Mouse (Mus musculus): Measurements from ENCODE around the gene Foxc2. TPM values are rescaled to one million over a fixed set of nuclear protein-coding genes. Genes with fewer than 3 reads are reported as not detected.

The Foxc2 gene
- 1.2 and 2.0 TPM in 2 replicates for polyA plus RNA-seq (2012; rRNA removed)

- no peak for DNase-seq (ENCODE audit: low read depth)
These were observed at the start of gene Foxc2 for GRCm38 (mm10) chr8:121115948-121116347. Gene Foxc2, plus strand, starts transcription at chr8:121116171.

DNA sequence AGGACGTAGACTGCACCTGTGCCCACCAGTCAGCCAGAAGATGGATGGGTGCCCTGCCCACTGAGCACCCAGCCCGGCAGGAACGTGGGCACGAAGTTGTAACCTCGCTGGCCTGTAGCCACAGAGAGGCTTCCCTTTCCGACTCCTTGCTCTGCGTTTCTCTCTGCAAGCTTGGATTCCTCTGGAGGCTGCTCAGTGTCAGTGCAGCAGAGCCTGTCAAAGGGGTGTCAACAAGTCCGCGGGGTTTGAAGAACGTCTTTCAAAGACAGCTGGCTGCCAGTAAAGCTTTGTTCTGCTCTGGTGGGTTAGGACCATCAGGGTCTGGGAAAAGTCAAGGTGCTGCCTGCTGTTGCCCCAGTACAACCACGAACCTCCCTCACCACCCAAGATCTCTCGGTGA lies 44.5 kb upstream of the Foxc2 start:
- no peak for DNase-seq (ENCODE audit: low read depth)

GRCm38 (mm10) chr8:121072406-121073130 lies 43.4 kb upstream of the Foxc2 start:
- DNase-seq (ENCODE audit: low read depth), result no peak

- no peak for DNase-seq (ENCODE audit: low read depth)
These were observed 42.5 kb upstream of the Foxc2 start for GRCm38 (mm10) chr8:121073174-121074107.

DNA sequence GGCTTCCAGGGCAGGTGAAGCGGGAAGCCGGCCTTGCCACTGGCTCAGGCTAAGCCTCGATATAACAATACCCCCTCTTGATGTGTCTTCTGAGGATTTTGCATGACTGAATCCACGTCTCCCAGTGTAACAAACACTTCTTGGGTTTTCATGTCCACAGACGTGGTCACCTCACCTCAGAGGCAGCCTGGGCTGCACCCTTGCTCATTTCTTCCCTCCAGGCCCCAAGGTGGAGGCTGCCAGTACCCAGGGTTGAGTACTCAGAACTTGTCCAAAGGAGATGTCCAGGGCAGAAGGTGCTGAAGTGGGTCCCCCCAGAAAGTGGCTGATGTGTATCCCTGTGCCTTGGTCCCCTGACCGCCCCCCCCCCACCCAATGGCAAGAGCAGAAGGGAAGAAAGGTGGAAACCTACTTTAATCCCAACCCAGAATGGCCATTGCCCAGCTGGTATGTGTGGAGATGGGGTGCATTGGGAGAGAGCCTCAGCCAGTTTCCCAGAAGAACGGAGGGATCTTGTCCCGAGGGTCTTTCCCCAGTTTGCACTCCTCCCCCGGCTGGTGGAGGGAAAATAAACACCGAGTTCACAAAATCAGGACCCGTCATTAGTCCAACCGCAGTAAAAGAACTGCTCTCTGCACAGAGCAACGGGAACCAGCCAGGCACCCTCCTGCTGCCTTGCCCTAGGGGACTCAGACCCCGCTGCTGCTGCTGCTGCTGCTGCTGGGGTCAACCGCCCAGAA lies 41.7 kb upstream of the Foxc2 start:
- DNase-seq (ENCODE audit: low read depth), result no peak

GRCm38 (mm10) chr8:121074848-121075145 lies 41.2 kb upstream of the Foxc2 start:
- no peak for DNase-seq (ENCODE audit: low read depth)

GRCm38 (mm10) chr8:121075936-121076335 lies 40.0 kb upstream of the Foxc2 start:
- DNase-seq (ENCODE audit: low read depth), result no peak

- DNase-seq (ENCODE audit: low read depth), result no peak
These were observed 39.4 kb upstream of the Foxc2 start for GRCm38 (mm10) chr8:121076555-121076954.

GRCm38 (mm10) chr8:121078721-121079120 lies 37.2 kb upstream of the Foxc2 start:
- no peak for DNase-seq (ENCODE audit: low read depth)

DNA sequence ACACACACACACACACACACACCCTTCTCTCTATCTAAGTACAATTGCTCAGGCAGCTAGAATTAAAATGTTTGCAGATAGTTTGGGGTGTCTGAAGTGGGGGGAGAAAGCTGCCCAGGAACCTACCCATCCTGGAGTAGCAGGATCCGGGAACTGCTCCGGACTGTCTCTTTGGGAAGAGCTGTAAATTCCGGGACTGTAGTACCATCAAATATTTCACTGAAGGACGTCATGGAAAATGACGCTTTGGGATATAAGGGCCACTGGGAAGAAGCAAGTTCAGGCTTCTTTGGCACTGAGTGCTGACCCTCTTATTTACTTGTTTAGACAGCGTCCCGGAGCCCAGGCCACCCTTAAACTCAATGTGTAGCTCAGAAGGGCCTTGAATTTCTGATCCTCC lies 36.8 kb upstream of the Foxc2 start:
- DNase-seq (ENCODE audit: low read depth), result no peak

DNA sequence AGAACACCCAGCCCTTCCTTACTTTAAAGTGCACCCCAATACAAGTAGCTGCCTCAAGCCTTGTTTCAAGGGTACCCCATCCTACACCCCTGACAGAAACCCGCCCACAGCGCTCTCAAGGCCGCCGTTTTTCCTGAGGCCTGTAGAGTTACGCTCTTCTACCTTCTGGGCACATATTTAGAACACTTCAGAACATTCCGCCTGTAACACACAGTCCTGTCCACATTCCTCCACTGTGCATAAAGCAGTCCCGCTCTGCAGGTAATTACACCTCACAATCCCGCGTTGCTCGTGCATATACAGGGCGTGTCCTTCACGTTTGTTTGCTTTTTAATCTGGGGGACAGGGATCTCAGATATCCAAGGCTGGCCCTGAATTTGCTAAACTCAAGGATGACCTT lies 36.0 kb upstream of the Foxc2 start:
- DNase-seq (ENCODE audit: low read depth), result no peak

DNA sequence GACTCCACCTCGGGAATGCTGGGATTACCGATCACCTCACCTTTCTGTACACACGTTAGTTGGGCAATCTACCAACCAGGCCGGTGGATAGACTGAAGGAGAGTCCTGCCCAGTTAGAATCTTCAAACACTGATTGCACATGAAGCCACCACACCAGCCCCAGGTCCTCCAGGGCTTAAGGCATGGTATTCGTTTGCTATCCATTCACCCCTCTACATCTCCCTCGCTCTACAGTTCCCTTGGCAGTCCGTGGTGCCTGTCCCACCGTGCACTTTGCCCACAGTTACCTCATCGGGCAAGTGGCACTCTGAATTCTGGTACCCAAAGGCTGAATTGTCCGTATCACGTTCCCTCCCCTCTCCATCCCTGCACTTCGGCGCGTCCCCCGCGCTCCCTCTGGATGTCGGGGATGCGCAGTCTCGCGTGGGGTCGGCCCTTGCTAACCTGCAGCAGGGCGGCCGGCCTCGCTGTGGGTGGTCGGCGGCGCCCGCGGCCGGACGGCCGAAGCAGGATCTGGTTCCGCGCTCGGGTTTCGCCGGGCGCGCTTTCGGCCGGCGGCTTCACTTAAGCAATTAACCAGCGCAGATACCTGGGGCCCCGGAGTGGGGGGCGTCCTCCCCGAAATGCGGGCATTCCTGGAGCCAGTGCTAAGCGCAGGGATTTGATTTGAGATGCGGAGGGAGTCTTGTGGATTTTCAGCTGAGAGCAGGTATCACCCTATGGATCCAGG lies 35.4 kb upstream of the Foxc2 start:
- DNase-seq (ENCODE audit: low read depth), result no peak

DNA sequence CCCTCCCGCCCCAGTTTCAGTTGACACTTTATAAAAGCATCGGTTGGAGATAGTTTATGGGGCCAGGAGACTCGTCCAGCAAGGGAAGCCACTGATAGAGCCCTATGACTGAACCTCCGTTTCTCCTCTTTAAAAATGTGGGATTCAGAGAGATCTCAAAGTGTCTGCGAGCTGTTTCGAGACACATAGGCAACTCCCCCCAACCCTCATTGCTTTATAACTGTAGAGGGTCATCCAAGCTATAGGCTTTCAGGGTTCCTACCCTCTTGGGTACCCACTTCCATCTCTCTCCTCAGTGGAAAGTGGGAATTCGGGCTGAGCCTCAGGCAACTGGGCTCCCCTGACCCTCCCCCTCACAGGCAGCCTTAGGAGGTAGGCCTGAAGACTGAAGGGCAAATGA lies 34.6 kb upstream of the Foxc2 start:
- no peak for DNase-seq (ENCODE audit: low read depth)

DNA sequence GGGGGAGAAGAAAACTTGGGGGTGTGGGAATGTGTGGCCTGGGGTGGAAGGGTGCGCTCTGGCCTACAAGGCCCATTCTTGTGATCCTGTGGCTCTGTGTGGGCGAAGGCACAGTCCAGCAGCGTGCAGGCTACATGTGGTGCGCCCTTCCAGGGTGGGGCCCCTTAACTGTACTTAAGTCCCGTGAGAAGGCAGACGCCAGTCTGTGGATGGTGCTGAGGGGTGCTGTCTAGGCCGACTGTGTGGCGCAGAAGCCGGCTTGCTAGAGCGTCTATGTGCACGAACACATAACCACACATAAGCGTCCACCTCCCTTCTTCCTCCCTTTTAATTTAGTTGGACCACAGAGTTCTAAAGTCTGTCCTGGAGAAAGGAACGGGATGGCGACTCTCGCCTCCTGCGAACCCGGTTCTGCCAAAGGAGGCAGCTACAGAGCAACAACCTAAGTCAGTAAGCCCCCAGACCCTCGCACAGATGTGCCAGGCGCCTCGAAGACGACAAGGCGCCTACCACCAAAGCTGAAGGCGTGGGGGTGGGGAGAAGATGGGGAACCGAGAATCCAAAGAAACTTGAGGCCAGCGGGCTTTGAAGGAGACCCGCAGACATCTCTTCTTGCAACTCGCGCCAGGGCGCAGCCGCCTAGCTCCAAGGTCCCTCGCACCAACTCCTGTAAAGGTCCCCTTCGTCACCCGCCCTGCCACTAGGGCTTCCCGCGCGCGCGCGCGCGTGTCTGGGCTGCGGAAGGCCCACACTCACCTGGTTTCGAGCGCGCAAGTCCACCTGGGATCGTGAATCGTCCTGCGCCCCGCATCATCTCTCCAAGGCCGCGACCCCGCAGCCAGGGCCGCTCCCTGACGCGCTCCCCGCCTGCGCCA lies 33.5 kb upstream of the Foxc2 start:
- DNase-seq (ENCODE audit: low read depth), result no peak

DNA sequence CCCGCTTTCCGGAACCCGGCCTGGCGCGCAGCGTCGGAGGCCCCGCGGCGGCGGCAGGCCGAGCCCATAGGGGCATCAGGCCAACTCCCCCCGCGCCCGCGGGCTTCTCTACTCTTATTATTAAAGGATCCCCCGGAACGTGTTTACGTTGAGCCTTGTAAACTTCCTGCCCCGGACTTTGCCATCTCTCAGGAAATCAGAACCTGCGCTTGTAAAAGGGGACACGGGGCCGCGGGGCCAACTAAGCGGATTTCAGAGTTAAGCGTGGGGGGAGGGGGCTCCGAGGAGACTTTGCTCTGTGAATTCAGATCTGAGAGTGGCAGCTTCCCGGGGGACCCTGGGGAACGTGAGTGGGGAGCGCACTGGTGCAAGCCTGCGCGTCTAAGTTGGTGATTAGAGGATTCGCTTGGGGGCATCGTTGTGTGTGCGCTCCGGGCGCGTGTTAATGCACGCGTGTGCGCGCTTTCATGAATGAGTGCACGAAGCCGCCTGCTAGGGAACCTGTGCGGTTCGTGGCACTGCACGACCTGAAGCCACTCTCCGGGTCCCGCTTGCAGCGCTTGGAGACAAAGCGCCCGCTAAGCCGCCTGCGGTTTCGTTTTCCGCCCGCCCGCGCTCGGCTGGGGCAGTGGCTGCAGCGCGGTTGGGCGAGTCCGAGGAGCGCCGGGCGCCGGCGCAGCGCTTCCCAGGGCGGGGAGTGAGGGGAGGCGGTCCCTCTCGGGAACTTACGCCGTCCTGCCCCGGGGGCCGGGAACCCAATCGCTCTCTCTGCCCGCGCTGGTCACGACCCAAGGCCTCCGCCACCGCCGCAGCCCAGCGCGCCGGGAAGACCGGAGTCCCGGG lies 32.7 kb upstream of the Foxc2 start:
- DNase-seq (ENCODE audit: low read depth), result no peak

GRCm38 (mm10) chr8:121083936-121084209 lies 32.1 kb upstream of the Foxc2 start:
- no peak for DNase-seq (ENCODE audit: low read depth)

DNA sequence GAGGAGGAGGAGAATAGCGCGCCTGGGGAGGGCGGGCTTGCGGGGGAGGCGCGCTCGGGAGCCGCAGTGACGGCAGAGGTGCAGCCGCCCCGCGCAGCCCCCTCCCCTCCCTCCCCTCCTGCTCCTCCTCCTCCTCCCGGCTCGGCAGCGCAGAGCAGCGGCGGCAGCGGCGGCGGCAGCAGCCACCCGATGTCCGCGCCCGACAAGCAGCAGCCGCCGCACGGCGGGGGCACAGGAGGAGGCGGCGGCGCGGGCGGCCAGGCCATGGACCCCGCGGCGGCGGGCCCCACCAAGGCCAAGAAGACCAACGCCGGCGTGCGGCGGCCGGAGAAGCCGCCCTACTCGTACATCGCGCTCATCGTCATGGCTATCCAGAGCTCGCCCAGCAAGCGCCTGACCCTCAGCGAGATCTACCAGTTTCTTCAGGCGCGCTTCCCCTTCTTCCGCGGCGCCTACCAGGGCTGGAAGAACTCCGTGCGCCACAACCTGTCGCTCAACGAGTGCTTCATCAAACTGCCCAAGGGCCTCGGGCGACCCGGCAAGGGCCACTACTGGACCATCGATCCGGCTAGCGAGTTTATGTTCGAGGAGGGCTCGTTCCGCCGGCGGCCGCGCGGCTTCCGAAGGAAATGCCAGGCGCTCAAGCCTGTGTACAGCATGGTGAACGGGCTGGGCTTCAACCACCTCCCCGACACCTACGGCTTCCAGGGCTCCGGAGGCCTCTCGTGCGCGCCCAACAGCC lies 31.6 kb upstream of the Foxc2 start, which contains the start of gene Foxf1:
TSS of gene Foxf1 (plus strand) at position 177 of the 742 bp plus-strand sequence.
- DNase-seq (ENCODE audit: low read depth), result no peak

GRCm38 (mm10) chr8:121085011-121085410 lies 31.0 kb upstream of the Foxc2 start:
- no peak for DNase-seq (ENCODE audit: low read depth)

DNA sequence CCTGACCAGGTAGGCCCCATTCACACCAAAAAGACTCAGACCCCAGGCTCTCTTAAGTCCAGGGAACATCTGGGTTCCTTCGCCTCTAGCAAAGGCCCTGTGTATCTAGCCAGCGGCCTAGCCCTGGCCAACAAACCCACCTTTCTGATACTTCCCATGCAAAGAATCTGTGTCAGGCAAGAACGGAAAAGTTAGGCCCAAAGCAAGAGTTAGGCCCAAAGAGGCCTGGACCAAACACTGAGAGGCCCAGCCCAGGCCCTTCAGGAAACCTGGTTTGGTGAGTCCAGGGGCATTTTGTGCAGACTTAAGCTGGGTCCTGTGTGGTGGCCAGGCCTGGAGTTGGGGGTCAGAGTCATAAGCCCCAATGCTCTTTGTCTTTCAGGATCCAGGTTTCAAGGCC lies 30.4 kb upstream of the Foxc2 start:
- no peak for DNase-seq (ENCODE audit: low read depth)
